Mouse (Mus musculus): Measurements from ENCODE around the gene Avl9. TPM values are rescaled to one million over a fixed set of nuclear protein-coding genes. Genes with fewer than 3 reads are reported as not detected.
A peak's percentile ranks its signal among the peaks of the same experiment; 100 is the strongest.

Gene Avl9
- total and polyA plus RNA-seq, 3 experiments, result 7.7 to 44.5 (median 35.0) TPM

DNA sequence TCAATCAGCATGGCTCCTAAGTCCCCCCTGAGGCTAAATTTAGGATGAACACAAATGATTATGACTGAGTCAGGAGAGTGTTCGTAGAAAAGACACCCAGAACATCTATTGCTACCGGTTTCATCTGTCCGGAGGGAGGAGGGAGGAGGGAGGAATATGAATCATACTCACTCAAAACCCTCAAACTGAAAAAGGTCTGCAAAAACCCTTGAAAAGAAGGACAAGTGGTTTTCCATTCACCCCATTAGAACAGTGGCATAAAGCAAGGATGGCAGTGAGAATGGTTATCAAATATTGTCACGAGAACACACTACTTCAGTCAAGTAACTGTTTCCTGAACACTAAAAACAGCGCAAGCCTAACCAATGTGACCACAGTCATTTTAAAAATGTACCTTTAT lies 70.4 kb downstream of the Avl9 start:
- DNase-seq (ENCODE audit: low spot score) (no peak), ATAC-seq (ENCODE audit: extremely low read depth, insufficient number of reproducible peaks, low FRiP score, poor library complexity, severe bottlenecking) (no peak)
- Histone ChIP-seq H3K27me3 (ENCODE audit: insufficient read depth, low read length) (no peaks in the 10 kb centered on the region), H3K4me3 (ENCODE audit: low read depth, low read length) (no peak overlapping the region), H3K36me3 (replicated peaks) (peaks cover 69% of the 10 kb centered on the region), H3K9me3 (replicated peaks) (no peaks in the 10 kb centered on the region), H3K4me1 (ENCODE audit: insufficient read depth, low read depth, low read length) (peaks cover 40% of the 10 kb centered on the region)
- TF ChIP-seq GATA1 (IDR thresholded peaks at IDR 0.05; ENCODE audit: borderline replicate concordance, low read length), result no peak
- TF ChIP-seq GATA2 (IDR thresholded peaks at IDR 0.05; ENCODE audit: borderline replicate concordance, low read depth, low read length), result no peak
- TF ChIP-seq TAL1 (conservative IDR thresholded peaks at IDR 0.05; ENCODE audit: low read depth, low read length), result no peak

DNA sequence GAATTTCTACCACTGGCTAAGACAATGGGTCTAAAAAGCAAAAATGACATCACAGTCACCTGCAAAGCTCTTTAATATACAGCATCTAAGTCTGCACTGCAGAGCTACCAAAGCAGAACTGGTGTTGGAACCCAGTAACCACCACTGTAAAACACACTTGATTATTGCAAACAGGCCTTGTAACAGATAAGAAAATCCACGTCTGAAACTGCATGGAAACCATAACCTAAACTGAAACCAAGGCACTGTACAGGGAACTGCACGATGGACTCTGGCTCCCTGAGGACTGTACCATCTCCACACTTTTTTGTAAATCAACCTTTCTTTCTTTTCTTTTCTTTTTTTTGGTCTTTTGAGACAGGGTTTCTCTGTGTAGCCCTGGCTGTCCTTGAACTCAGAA lies 73.0 kb downstream of the Avl9 start:
- peaks cover 57% of the 10 kb centered on the region for H3K36me3 ChIP-seq (replicated peaks)
- no peak for DNase-seq (ENCODE audit: low spot score)
- no peak overlapping the region for H3K4me3 ChIP-seq (ENCODE audit: low read depth, low read length)
- no peaks in the 10 kb centered on the region for H3K9me3 ChIP-seq (replicated peaks)
- TF ChIP-seq TAL1 (conservative IDR thresholded peaks at IDR 0.05; ENCODE audit: low read depth, low read length), result no peak
- no peak for TF ChIP-seq CTCF (IDR thresholded peaks at IDR 0.05; ENCODE audit: low read depth, low read length)
- TF ChIP-seq POLR2AphosphoS5 (IDR thresholded peaks at IDR 0.05; ENCODE audit: insufficient replicate concordance, low read depth, low read length), result no peak
- peaks cover 48% of the 10 kb centered on the region for H3K4me1 ChIP-seq (ENCODE audit: insufficient read depth, low read depth, low read length)
- no peaks in the 10 kb centered on the region for H3K27me3 ChIP-seq (ENCODE audit: insufficient read depth, low read length)
- no peak for ATAC-seq (ENCODE audit: extremely low read depth, insufficient number of reproducible peaks, low FRiP score, poor library complexity, severe bottlenecking)

DNA sequence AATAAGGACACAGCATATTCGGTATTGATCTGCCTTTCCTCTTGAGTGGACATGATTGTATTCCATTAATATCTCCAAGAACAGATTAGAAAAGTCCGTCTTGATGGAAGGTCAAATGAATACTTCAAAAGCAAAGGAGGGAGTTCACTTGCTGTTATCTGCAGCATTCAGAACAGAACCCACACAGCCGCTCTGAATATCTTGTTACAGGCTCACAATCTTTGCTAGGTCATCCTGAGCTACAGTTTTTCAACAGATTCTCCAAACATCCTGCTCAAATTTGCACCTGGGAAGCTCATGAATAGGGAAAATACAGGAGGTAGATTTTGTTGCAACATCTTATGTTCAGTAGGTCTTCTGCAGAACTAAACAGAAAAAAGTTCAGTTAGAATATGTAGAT lies 74.6 kb downstream of the Avl9 start:
- Histone ChIP-seq H3K36me3 (replicated peaks) (peaks cover 50% of the 10 kb centered on the region), H3K9me3 (replicated peaks) (no peaks in the 10 kb centered on the region), H3K4me1 (ENCODE audit: insufficient read depth, low read depth, low read length) (peaks cover 52% of the 10 kb centered on the region), H3K4me3 (ENCODE audit: low read depth, low read length) (no peak overlapping the region), H3K27me3 (ENCODE audit: insufficient read depth, low read length) (no peaks in the 10 kb centered on the region)
- DNase-seq (ENCODE audit: low spot score) (no peak), ATAC-seq (ENCODE audit: extremely low read depth, insufficient number of reproducible peaks, low FRiP score, poor library complexity, severe bottlenecking) (peak; percentile 74)
- TF ChIP-seq TAL1 (conservative IDR thresholded peaks at IDR 0.05; ENCODE audit: low read depth, low read length), result peak; percentile 24; the same call in 1 of the 2 replicates
- TF ChIP-seq GATA2 (IDR thresholded peaks at IDR 0.05; ENCODE audit: borderline replicate concordance, low read depth, low read length), result no peak

DNA sequence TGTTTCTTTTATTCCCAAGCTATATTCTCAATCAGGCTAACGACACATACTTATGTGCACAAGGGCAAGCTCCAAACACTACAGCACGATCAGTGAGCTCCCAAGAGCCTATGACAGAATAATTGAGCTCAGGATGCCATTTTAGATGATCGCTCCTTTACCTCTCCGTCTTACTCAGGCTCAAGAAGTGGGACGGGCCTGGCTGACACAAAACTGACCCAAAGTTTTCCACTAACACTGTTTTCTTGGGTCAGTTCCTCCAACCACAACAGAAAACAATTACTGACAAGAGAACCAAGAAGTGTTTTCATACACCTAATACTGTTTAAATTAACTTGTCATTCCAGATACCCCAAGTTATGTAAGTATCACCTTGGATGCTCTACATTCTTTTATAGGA lies 80.1 kb downstream of the Avl9 start:
- H3K4me1 ChIP-seq (ENCODE audit: insufficient read depth, low read depth, low read length), result peaks cover 43% of the 10 kb centered on the region
- H3K27me3 ChIP-seq (ENCODE audit: insufficient read depth, low read length), result no peaks in the 10 kb centered on the region
- H3K9me3 ChIP-seq (replicated peaks), result no peaks in the 10 kb centered on the region
- ATAC-seq (ENCODE audit: extremely low read depth, insufficient number of reproducible peaks, low FRiP score, poor library complexity, severe bottlenecking) (no peak), DNase-seq (ENCODE audit: low spot score) (no peak)
- H3K4me3 ChIP-seq (ENCODE audit: low read depth, low read length), result no peak overlapping the region
- no peak for TF ChIP-seq POLR2AphosphoS5 (IDR thresholded peaks at IDR 0.05; ENCODE audit: insufficient replicate concordance, low read depth, low read length)
- TF ChIP-seq GATA2 (IDR thresholded peaks at IDR 0.05; ENCODE audit: borderline replicate concordance, low read depth, low read length), result no peak
- TF ChIP-seq TAL1 (conservative IDR thresholded peaks at IDR 0.05; ENCODE audit: low read depth, low read length), result no peak
- no peak for TF ChIP-seq GATA1 (IDR thresholded peaks at IDR 0.05; ENCODE audit: borderline replicate concordance, low read length)
- no peak for TF ChIP-seq CTCF (IDR thresholded peaks at IDR 0.05; ENCODE audit: low read depth, low read length)
- peaks cover 13% of the 10 kb centered on the region for H3K36me3 ChIP-seq (replicated peaks)

DNA sequence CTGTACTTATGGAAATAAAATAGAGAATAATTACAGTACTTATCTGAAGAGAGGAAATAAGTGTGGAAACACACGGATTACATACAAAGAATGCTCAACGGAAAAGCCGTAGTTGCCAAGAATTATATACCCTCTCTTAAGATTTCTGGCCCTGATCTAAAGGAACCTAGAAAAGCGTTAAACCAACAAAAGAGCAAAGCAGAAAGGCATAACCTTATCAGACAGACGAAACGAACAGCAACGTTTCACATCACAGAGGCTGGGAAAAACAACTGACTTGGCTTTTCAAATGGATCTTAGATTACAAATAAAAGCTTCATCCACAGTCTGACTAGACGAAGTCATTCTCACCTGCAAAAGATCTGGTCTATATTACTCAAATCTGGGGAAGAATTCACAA lies 81.5 kb downstream of the Avl9 start:
- Histone ChIP-seq H3K36me3 (replicated peaks) (peaks cover 13% of the 10 kb centered on the region), H3K9me3 (replicated peaks) (no peaks in the 10 kb centered on the region), H3K4me1 (ENCODE audit: insufficient read depth, low read depth, low read length) (peaks cover 40% of the 10 kb centered on the region), H3K27me3 (ENCODE audit: insufficient read depth, low read length) (no peaks in the 10 kb centered on the region), H3K4me3 (ENCODE audit: low read depth, low read length) (peak overlapping the region; percentile 90)
- ATAC-seq (ENCODE audit: extremely low read depth, insufficient number of reproducible peaks, low FRiP score, poor library complexity, severe bottlenecking), result no peak
- TF ChIP-seq GATA1 (IDR thresholded peaks at IDR 0.05; ENCODE audit: borderline replicate concordance, low read length) (no peak), GATA2 (IDR thresholded peaks at IDR 0.05; ENCODE audit: borderline replicate concordance, low read depth, low read length) (no peak), CTCF (IDR thresholded peaks at IDR 0.05; ENCODE audit: low read depth, low read length) (no peak), POLR2AphosphoS5 (IDR thresholded peaks at IDR 0.05; ENCODE audit: insufficient replicate concordance, low read depth, low read length) (no peak)
- DNase-seq (ENCODE audit: low spot score), result no peak

DNA sequence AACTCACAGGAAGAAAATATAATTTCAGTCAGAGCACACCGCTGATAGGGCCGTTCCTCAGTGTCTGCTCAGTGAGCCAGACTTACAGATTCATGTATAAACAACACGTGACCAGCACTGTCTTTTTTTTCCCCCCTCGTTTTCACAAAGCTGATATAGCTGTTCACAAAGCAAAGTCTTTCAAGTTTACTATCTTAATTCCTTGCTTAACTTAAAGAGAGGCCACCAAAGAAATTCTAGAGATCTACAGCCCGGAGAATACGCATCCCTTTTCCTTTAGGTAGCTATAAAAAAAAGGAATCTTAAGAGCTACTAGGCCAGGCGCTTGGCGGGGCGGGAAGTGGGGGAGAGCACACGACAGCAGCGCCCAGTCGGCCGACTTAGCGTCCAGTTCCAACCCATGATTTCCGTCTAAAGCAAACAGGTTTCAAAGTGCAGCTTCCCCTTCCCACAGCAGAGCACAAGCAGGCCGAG lies 82.0 kb downstream of the Avl9 start:
- ATAC-seq (ENCODE audit: extremely low read depth, insufficient number of reproducible peaks, low FRiP score, poor library complexity, severe bottlenecking) (peak; percentile 47), DNase-seq (ENCODE audit: low spot score) (peak; percentile 32)
- Histone ChIP-seq H3K9me3 (replicated peaks) (no peaks in the 10 kb centered on the region), H3K36me3 (replicated peaks) (peaks cover 13% of the 10 kb centered on the region), H3K4me3 (ENCODE audit: low read depth, low read length) (peak overlapping the region; percentile 90), H3K4me1 (ENCODE audit: insufficient read depth, low read depth, low read length) (peaks cover 38% of the 10 kb centered on the region), H3K27me3 (ENCODE audit: insufficient read depth, low read length) (no peaks in the 10 kb centered on the region)
- TF ChIP-seq CTCF (IDR thresholded peaks at IDR 0.05; ENCODE audit: low read depth, low read length) (no peak), GATA1 (IDR thresholded peaks at IDR 0.05; ENCODE audit: borderline replicate concordance, low read length) (no peak), TAL1 (conservative IDR thresholded peaks at IDR 0.05; ENCODE audit: low read depth, low read length) (no peak), POLR2AphosphoS5 (IDR thresholded peaks at IDR 0.05; ENCODE audit: insufficient replicate concordance, low read depth, low read length) (no peak), GATA2 (IDR thresholded peaks at IDR 0.05; ENCODE audit: borderline replicate concordance, low read depth, low read length) (no peak)

All from G1E (cell line).